Mouse (Mus musculus): ENCODE data around the gene Trpm5. TPM values are rescaled to one million over a fixed set of nuclear protein-coding genes. Genes with fewer than 3 reads are reported as not detected.

Gene Trpm5
- polyA plus RNA-seq, 1 experiment from 2014 or later, result 1.6 TPM

DNA sequence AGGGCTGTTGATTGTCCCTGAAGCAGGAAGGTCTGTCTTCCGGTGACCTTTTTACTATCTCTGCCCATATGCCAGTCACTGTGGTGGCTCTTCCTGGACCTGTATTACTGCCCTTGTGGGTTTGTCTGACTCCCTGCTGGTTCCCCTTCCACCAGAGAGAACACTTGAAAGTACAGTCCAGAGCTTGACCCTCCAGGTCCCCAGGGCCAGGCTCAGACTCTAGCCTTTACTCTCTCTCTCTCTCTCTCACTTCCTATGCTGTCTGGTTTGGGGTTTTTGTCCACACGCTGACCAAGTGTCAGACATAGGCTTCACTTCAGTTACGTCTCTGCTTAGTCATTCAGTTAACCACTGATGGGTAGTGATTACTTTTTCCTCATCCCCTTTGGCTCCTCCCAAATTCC is 51.5 kb downstream of the Trpm5 start:
- CTCF ChIA-PET, result interaction anchor here (1.0 kb wide), 1 partner anchor 9 kb away, joined by 5 read pairs; no protein-coding TSS in a partner anchor
- no peak for TF ChIP-seq CTCF (IDR thresholded peaks at IDR 0.05)
- POLR2A ChIA-PET, result no interaction called here

DNA sequence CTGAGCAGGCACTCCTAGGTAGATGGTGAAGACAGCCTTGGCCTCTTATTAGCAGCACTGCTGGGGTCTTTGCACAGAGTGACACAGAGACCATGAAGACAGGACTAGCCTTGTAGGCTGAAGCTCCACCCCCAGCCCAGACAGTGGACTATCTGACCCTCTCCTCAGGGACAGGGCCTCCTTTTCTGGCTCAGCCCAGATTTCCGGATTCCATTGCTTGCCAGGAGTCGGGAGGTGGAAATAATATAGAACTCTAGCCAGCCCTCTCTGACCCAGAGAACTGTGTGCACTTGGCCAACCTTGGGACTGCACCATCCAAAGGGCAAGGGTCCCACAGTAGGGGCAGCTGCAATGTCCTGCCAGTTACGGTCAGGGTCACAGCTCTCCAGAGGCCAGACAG is 52.4 kb downstream of the Trpm5 start:
- H3K27me3 ChIP-seq, result no peaks in the 10 kb centered on the region
- ATAC-seq, result no peak
- in situ Hi-C loops (cut with MboI; ENCODE audit: low pct_unique_long_range_greater_than_20kb), result no loop called here
- CTCF ChIA-PET, result interaction anchor here (1.0 kb wide), 1 partner anchor 8 kb away, joined by 5 read pairs; no protein-coding TSS in a partner anchor
- POLR2A ChIA-PET, result no interaction called here
- DNase-seq (ENCODE audit: low read depth, low spot score), result no peak
- TF ChIP-seq CTCF (IDR thresholded peaks at IDR 0.05), result no peak

More for the DNA sequence above, 51.5 kb downstream of the Trpm5 start:
- no peaks in the 10 kb centered on the region for H3K27me3 ChIP-seq
- in situ Hi-C loops (cut with MboI; ENCODE audit: low pct_unique_long_range_greater_than_20kb), result no loop called here
- no peak for ATAC-seq
- DNase-seq (ENCODE audit: low read depth, low spot score), result no peak

DNA sequence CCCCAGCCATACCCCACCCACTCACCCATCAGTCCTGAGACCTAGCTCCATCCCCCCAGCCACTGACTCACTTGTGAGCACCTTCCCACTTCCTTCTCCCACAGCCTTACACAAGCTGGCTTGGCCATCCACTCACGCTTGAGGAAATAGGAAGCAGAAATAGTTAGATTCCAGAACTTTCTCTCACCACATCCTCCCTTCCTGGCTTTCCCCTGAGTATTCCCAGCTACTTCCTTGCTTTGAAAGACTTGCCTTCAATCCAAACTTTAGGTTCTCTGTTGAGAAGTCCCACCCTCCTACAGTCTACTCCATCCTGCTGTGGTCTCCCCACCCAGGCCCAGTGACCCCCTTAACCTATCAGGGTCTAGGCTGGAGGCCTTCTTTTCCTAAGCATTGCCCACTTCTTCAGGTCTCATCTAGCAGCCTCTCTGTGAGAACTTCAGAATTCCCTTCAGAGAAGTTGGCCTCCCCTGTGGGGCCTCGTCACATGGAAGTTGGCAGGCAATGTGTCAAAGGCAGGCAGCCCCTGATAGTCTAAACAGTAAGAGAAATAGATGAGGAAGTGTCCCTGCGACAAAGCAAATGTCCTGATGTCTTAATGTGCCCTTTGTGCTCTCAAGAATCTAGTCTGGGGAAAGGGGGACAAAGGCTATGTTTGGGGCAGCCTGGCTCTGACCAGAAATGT is 53.2 kb downstream of the Trpm5 start:
- ATAC-seq (no peak), DNase-seq (ENCODE audit: low read depth, low spot score) (no peak)
- POLR2A ChIA-PET, result no interaction called here
- TF ChIP-seq CTCF (IDR thresholded peaks at IDR 0.05), result no peak
- H3K27me3 ChIP-seq, result no peaks in the 10 kb centered on the region
- in situ Hi-C loops (cut with MboI; ENCODE audit: low pct_unique_long_range_greater_than_20kb), result no loop called here
- CTCF ChIA-PET, result no interaction called here

DNA sequence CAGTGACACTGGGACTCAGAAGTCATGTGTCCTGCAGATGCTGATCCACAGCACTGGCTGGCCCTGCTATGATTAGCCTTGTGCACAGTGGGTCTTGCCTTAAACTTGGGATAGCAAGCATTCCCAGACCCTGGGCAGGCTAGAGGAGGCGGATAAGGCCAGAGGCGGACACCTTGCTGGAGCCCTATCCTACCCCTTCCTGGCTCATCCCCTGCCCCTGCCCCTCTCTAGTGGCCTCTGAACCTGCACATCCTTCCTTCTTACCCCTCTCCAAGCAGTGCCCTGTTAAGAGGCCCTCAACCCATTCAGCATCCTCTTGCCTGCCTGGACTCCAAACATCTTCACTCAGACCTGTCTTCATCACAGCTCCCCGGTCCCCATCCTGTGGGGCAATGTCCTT is 53.9 kb downstream of the Trpm5 start:
- ATAC-seq (no peak), DNase-seq (ENCODE audit: low read depth, low spot score) (no peak)
- ChIA-PET CTCF (interaction anchor here (1.9 kb wide), 1 partner anchor 32 kb away, joined by 6 read pairs; no protein-coding TSS in a partner anchor), POLR2A (no interaction called here)
- in situ Hi-C loops (cut with MboI; ENCODE audit: low pct_unique_long_range_greater_than_20kb), result no loop called here
- TF ChIP-seq CTCF (IDR thresholded peaks at IDR 0.05), result no peak
- H3K27me3 ChIP-seq, result no peaks in the 10 kb centered on the region

DNA sequence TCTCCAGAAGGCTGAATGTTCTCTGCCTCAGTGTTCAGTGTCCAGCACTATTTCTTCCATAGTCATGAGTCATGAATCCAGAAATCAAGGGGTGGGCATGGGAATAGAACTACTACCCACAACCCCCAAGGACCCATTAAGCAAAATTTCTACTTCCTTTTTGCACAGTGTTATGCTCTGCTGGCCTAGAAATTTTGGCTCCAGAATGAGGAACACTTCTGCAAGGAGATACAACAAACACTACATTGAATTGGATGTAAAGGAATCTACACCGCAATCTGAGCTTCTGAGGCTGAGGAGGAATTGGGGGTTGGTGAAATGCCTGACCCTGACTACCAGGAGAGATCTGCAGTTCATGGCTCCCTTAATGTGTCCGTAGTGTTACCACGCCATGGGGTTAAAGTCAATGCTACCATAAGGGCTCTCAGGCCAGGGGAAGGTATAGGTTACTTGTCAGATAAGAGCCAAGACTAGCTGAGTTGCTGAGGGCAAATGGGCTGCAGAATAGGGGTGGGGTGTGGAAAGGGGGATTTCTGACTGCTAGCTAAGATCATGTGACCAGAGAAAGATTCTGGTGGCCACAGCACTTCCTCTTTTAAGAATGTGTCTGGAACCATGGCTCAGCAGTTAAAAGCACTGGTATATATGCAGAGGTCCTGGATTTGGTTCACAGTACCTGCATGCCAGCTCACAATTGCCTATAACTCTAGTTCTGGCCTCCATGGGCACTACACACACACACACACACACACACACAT is 56.1 kb downstream of the Trpm5 start:
- in situ Hi-C loops (cut with MboI; ENCODE audit: low pct_unique_long_range_greater_than_20kb), result no loop called here

DNA sequence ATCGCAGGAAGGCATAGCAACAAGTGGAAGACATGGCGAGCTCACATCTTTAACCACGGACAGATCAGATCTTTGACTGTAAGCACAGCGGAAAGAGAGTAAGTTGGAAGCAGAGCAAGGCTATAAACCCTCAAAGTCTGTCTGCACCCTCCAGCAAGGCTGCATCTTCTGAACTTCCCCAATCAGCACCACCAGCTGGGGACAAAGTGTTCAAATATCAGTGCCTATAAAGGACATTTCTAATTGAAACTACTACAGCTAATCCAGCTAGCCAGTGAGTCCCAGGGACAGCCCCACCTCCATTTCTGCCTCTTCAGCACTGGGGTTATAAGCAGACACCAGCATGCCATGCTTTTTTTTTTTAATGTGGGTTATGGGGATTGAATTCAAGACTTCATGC is 57.1 kb downstream of the Trpm5 start:
- DNase-seq (ENCODE audit: low read depth, low spot score), result no peak
- no peak for ATAC-seq
- ChIA-PET CTCF (no interaction called here), POLR2A (no interaction called here)
- no peaks in the 10 kb centered on the region for H3K27me3 ChIP-seq
- in situ Hi-C loops (cut with MboI; ENCODE audit: low pct_unique_long_range_greater_than_20kb), result no loop called here
- TF ChIP-seq CTCF (IDR thresholded peaks at IDR 0.05), result no peak

More for the DNA sequence above, 56.1 kb downstream of the Trpm5 start:
- no peak for ATAC-seq
- POLR2A ChIA-PET, result no interaction called here
- no peak for TF ChIP-seq CTCF (IDR thresholded peaks at IDR 0.05)
- CTCF ChIA-PET, result interaction anchor here (0.9 to 1.9 kb wide), 4 partner anchors 15 to 48 kb away, joined by 3 to 6 read pairs (median 4); no protein-coding TSS in a partner anchor
- no peak for DNase-seq (ENCODE audit: low read depth, low spot score)
- H3K27me3 ChIP-seq, result no peaks in the 10 kb centered on the region

DNA sequence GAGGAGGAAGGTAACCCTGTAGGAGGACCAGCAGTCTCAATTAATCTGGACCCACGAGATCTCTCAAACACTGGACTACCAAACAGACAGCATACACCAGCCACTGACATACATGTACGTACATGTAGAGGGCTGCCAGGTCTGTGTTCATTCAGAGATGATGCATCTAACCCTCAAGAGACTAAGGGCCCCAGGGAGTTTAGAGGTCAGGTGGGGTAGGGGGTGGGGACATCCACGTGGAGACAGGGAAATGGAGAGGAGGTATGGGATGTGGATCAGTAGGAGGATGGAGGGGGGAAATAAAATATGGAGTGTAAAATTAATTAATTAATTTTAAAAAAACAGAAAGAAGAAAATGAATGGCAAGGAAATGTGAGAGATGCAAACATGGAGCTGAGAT is 57.7 kb downstream of the Trpm5 start:
- DNase-seq (ENCODE audit: low read depth, low spot score), result no peak
- ATAC-seq, result no peak
- no peaks in the 10 kb centered on the region for H3K27me3 ChIP-seq
- TF ChIP-seq CTCF (IDR thresholded peaks at IDR 0.05), result no peak
- in situ Hi-C loops (cut with MboI; ENCODE audit: low pct_unique_long_range_greater_than_20kb), result no loop called here
- ChIA-PET CTCF (no interaction called here), POLR2A (no interaction called here)

DNA sequence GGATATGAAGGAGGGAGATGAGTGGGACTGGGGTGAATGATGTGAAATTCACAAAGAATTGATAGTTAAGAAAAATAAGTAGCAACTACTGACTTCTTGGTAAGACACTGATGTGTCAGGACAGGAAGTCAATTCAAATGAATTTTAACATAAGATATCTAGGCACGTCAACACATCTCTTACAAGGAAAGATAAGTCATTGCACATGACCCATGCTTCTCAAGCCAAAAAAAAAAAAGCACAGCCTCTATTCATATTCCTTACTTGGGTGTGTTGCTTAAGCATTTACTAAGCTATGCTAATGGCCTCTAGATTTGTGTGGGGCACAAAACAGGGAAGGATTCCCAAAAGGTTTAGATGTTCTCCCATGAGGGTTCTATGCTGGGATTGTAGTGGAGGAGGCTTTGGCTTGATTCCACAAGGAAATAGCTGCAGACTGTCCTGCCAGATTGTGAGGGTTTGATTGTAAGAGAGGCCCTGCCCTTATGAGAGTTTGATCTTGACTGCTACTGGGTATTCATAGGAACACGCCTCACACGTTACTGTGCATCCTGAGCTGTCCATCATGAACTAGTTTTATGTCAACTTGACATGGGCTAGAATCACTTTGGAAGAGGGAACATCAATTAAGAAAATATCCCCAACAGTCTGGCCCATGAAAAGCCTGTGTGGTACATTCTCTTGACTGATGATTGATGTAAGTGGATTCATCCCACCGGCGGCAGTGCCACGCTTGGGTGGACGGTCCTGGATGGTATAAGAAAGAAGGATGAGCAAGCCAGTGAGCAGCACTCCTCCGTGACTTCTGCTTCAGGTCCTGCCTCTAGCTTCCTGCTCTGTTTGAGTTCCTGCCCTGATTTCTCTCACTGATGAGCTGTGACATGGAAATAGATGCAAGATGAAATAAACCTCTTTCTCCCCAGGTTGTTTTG is 59.7 kb downstream of the Trpm5 start:
- POLR2A ChIA-PET, result no interaction called here
- no peak for ATAC-seq
- H3K27me3 ChIP-seq, result no peaks in the 10 kb centered on the region
- CTCF ChIA-PET, result interaction anchor here (0.7 to 1.2 kb wide), 2 partner anchors 8 to 18 kb away, joined by 3 to 5 read pairs; partner anchors contain the start of gene Cd81
- DNase-seq (ENCODE audit: low read depth, low spot score), result no peak
- in situ Hi-C loops (cut with MboI; ENCODE audit: low pct_unique_long_range_greater_than_20kb), result no loop called here
- TF ChIP-seq CTCF (IDR thresholded peaks at IDR 0.05), result no peak

DNA sequence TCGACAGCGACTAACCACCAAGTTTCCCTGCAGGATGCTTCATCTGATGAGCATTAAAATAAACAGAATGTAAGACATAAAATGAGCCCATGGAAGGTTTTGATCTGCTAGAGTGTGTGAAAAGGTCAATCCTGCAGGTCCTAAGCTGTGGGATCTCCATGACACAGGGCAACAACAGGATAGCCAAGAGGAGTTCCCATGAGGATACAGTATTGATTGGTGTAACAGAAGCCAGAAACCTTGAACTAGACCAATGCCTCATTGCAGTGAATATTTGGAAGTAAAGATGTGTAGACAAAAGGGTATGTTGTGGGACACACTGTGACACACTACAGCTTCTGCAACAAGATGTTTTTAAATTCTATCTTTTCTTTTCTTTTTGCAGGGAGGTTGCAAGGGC is 60.3 kb downstream of the Trpm5 start:
- TF ChIP-seq CTCF (IDR thresholded peaks at IDR 0.05), result no peak
- ChIA-PET POLR2A (no interaction called here), CTCF (interaction anchor here (0.7 to 1.2 kb wide), 2 partner anchors 8 to 19 kb away, joined by 3 to 5 read pairs; partner anchors contain the start of gene Cd81)
- H3K27me3 ChIP-seq, result no peaks in the 10 kb centered on the region
- DNase-seq (ENCODE audit: low read depth, low spot score), result no peak
- no peak for ATAC-seq
- in situ Hi-C loops (cut with MboI; ENCODE audit: low pct_unique_long_range_greater_than_20kb), result no loop called here

DNA sequence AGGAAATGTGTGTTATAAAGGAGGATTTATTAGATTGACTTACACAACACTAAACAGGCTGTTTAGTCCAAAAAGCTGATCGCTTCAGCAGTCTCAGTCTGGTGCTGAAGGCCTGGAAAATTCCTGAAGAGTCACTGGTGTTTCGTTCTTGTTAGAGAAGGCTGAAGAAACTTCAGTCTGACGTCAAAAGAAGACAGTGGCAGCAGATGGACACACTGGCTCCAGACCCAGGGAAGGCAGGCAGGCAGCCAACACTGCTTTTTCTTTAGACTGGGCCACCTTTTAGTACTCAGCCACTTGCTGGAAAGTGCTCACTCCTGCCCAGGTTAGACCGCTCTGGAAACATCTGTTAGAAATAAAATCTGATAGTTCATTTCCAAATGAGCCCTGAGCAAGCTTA is 60.9 kb downstream of the Trpm5 start:
- CTCF ChIA-PET, result interaction anchor here (0.7 to 1.2 kb wide), 2 partner anchors 9 to 19 kb away, joined by 3 to 5 read pairs; partner anchors contain the start of gene Cd81
- no peak for TF ChIP-seq CTCF (IDR thresholded peaks at IDR 0.05)
- no peaks in the 10 kb centered on the region for H3K27me3 ChIP-seq
- in situ Hi-C loops (cut with MboI; ENCODE audit: low pct_unique_long_range_greater_than_20kb), result no loop called here
- ATAC-seq, result no peak
- POLR2A ChIA-PET, result no interaction called here
- DNase-seq (ENCODE audit: low read depth, low spot score), result no peak
